14 mouse cellular contexts compared by ENCODE assay signal in genomic region chr4:150061432-150062225, GRCm38 (mm10). TPM values are rescaled to one million over a fixed set of nuclear protein-coding genes. Genes with fewer than 3 reads are reported as not detected.
DNase-seq lines count a peak whose midpoint lies in the region; ATAC-seq lines count a peak whose summit lies in the region.
"Had no signal": no experiment of that assay in that cellular context is flagged by ENCODE, and none has a peak within 500 bp of the region (broad histone marks: within the 10 kb centered on the region; RNA-seq: fewer than 3 reads in every experiment).

No protein-coding gene starts in this region.

- DNase-seq in adrenal gland, adult 8-10 months, result peak; percentile 40
- no peak for DNase-seq in adrenal gland, postnatal 4 days (ENCODE audit: low spot score in 2 of 2)
- peak; percentile 45 to 49 for DNase-seq in urinary bladder, adult 18-20 months (ENCODE audit: low spot score in 2 of 2)
- DNase-seq in urinary bladder, adult 2 months (ENCODE audit: low spot score), result no peak
- DNase-seq in kidney, postnatal 14 days, result peak; percentile 84
- no peak for DNase-seq in Muller cell, postnatal 12 days (ENCODE audit: inconsistent ontology term)
- DNase-seq: cerebellum, adult 11 months; gastrocnemius, postnatal 36 days; thymus, postnatal 4 days had no signal

- H3K27me3 ChIP-seq in neural tube, embryonic 15.5 days (replicated peaks), result no peaks in the 10 kb centered on the region
- H3K27me3 ChIP-seq: neural tube, embryonic 13.5 days had no signal

- H3K27ac ChIP-seq in neural tube, embryonic 15.5 days (replicated peaks), result no peak overlapping the region
- H3K27ac ChIP-seq: neural tube, embryonic 13.5 days had no signal

- no peaks in the 10 kb centered on the region for H3K9me3 ChIP-seq in neural tube, embryonic 15.5 days (replicated peaks)
- H3K9me3 ChIP-seq: neural tube, embryonic 13.5 days had no signal

- no peak overlapping the region for H3K9ac ChIP-seq in neural tube, embryonic 15.5 days (replicated peaks)
- H3K9ac ChIP-seq: neural tube, embryonic 13.5 days had no signal

- H3K4me2 ChIP-seq in neural tube, embryonic 15.5 days, result no peak overlapping the region
- H3K4me2 ChIP-seq: neural tube, embryonic 13.5 days had no signal

- H3K4me1 ChIP-seq in neural tube, embryonic 15.5 days, result no peaks in the 10 kb centered on the region

- no peak overlapping the region for H3K4me3 ChIP-seq in neural tube, embryonic 15.5 days (replicated peaks)
- H3K4me3 ChIP-seq: neural tube, embryonic 13.5 days had no signal

- WGBS in neural tube, embryonic 15.5 days, result 81% methylated on average over 16 of the region's 16 CpGs

- ATAC-seq in neural tube, embryonic 15.5 days (ENCODE audit: low FRiP score), result no peak
- ATAC-seq in activated CD4-positive, CD25-positive, alpha-beta regulatory T cell, adult 4 months, result no peak

- no peaks in the 10 kb centered on the region for H3K36me3 ChIP-seq in neural tube, embryonic 15.5 days
- H3K36me3 ChIP-seq: neural tube, embryonic 13.5 days had no signal

RNA-seq across cellular contexts. Expression of gene Gpr157, which starts 25.5 kb away (rescaled TPM):
- total RNA-seq in adrenal gland, adult 8-10 months (2022), result 1 to 10 TPM; 1.4 to 3.3 (median 2.3) TPM
- 1 to 10 TPM; 3.1 to 3.8 TPM for total RNA-seq in adrenal gland, postnatal 4 days (2021)
- polyA plus RNA-seq in urinary bladder, adult 2 months (2012; rRNA removed), result 1.7 and 2.0 TPM in 2 replicates
- 0.67 and 0.74 TPM in 2 replicates for polyA plus RNA-seq in neural tube, embryonic 15.5 days (2015; fragmentation: Nextera tagmentation; extraction: Ambion mirVana)
- polyA plus RNA-seq in activated CD4-positive, CD25-positive, alpha-beta regulatory T cell, adult 4 months (2017; shearing (Covaris generic)), result under 1 TPM; 0.33 to 0.42 TPM

RNA-seq across cellular contexts. Expression of gene H6pd, which starts 52.8 kb away (rescaled TPM):
- 100 to 1,000 TPM; 122 to 173 (median 155) TPM for total RNA-seq in adrenal gland, adult 8-10 months (2022)
- 100 to 1,000 TPM; 108 to 120 TPM for total RNA-seq in adrenal gland, postnatal 4 days (2021)
- 45.9 and 57.6 TPM in 2 replicates for polyA plus RNA-seq in urinary bladder, adult 2 months (2012; rRNA removed)
- 3.3 and 6.4 TPM in 2 replicates for polyA plus RNA-seq in neural tube, embryonic 15.5 days (2015; fragmentation: Nextera tagmentation; extraction: Ambion mirVana)
- polyA plus RNA-seq in activated CD4-positive, CD25-positive, alpha-beta regulatory T cell, adult 4 months (2017; shearing (Covaris generic)), result 1 to 10 TPM; 5.3 to 5.4 TPM

RNA-seq across cellular contexts. Expression of gene Slc2a5, which starts 57.5 kb away (rescaled TPM):
- 1 to 10 TPM in 2 of 4 experiments, under 1 TPM in 2; 0.45 to 3.3 (median 1.3) TPM for total RNA-seq in adrenal gland, adult 8-10 months (2022)
- total RNA-seq in adrenal gland, postnatal 4 days (2021), result 1 to 10 TPM in 1 of 2 experiments, under 1 TPM in 1; 0.73 to 3.5 TPM
- 0.18 and 0.28 TPM in 2 replicates for polyA plus RNA-seq in urinary bladder, adult 2 months (2012; rRNA removed)
- polyA plus RNA-seq in neural tube, embryonic 15.5 days (2015; fragmentation: Nextera tagmentation; extraction: Ambion mirVana), result 2.4 and 2.7 TPM in 2 replicates
- polyA plus RNA-seq in activated CD4-positive, CD25-positive, alpha-beta regulatory T cell, adult 4 months (2017; shearing (Covaris generic)), result not detected
- total RNA-seq: hematopoietic stem cell, adult 5-6 weeks; megakaryocyte progenitor cell, adult 5-6 weeks had no signal

Comparison
In these comparisons a context has a peak if more than half of its experiments do, and no peak if none do; other contexts are left out.
1. DNase-seq: peak in adrenal gland, adult 8-10 months (single experiment), urinary bladder, adult 18-20 months (2 of 2) and kidney, postnatal 14 days (single experiment); none in adrenal gland, postnatal 4 days (0 of 2), urinary bladder, adult 2 months (single experiment) and Muller cell, postnatal 12 days (single experiment).